Mouse (Mus musculus): ENCODE data around the gene Ctnna3. TPM values are rescaled to one million over a fixed set of nuclear protein-coding genes. Genes with fewer than 3 reads are reported as not detected.

The Ctnna3 gene
- total and polyA plus RNA-seq, 2 experiments: 0.09 TPM; not detected in 1

DNA sequence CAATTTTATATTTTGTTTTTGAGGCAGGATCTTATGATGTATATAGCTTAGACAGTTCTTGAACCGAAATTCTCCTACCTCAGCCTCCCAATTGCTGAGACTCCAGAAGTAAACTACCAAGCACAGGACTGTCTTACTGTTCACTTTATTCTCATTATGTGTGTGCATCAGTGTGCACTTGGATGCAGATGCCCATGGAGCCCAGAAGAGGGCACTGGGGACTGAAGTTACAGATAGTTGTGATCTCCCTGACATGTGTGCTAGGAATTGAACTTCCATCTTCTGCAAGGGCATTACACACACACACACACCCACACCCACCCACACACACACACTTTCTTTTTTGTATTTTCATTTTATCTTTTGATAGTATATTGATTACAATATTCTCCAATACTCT, 666.6 kb downstream of the Ctnna3 start:
- H3K27ac ChIP-seq (replicated peaks; ENCODE audit: insufficient read depth, low read depth, low read length): no peak overlapping the region
- no peaks in the 10 kb centered on the region for H3K36me3 ChIP-seq (ENCODE audit: control insufficient read depth, insufficient read depth, low read length)
- no peak for DNase-seq (ENCODE audit: extremely low read depth, low read depth, low spot score)
- no peak overlapping the region for H3K4me3 ChIP-seq (ENCODE audit: insufficient read depth, low read depth, low read length)
- H3K9ac ChIP-seq (ENCODE audit: low read depth, low read length): no peak overlapping the region
- H3K4me1 ChIP-seq (ENCODE audit: control insufficient read depth, insufficient read depth, low read length): no peaks in the 10 kb centered on the region
- no peak for TF ChIP-seq POLR2A (IDR thresholded peaks at IDR 0.05; ENCODE audit: extremely low read depth, insufficient read depth, low read length)
- TF ChIP-seq CTCF (IDR thresholded peaks at IDR 0.05; ENCODE audit: low read depth, low read length): 0 out of 2 replicates have a peak, but pooled peaks have one; percentile 15
- H3K27me3 ChIP-seq (ENCODE audit: control insufficient read depth, insufficient read depth, low read length): no peaks in the 10 kb centered on the region
- H3K79me2 ChIP-seq (ENCODE audit: control insufficient read depth, insufficient read depth, low read length): no peaks in the 10 kb centered on the region
- WGBS: 97% methylated on average over 1 of the region's 1 CpGs

DNA sequence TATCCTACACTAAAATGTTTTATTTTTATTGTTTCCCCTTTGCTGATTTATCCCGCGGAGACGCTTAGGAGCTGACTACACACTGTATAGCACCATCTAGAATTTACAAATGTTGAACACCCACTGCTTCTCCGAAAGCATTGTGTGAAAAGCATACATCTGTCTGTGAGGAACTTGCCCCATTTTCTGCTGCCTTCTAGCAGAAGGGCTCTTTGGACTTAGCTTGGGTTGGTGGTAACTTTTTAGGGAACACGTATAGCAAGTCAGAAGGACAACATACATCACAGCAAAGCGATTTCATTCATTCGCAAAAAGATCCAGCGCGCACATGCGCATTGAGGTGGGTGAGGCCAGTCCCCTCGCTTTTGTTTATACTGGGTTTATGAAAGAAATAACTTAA, 685.3 kb downstream of the Ctnna3 start:
- 92% methylated on average over 11 of the region's 11 CpGs for WGBS
- no peaks in the 10 kb centered on the region for H3K4me1 ChIP-seq (ENCODE audit: control insufficient read depth, insufficient read depth, low read length)
- H3K36me3 ChIP-seq (ENCODE audit: control insufficient read depth, insufficient read depth, low read length): no peaks in the 10 kb centered on the region
- H3K9ac ChIP-seq (ENCODE audit: low read depth, low read length): no peak overlapping the region
- no peak for DNase-seq (ENCODE audit: extremely low read depth, low read depth, low spot score)
- no peak overlapping the region for H3K4me3 ChIP-seq (ENCODE audit: insufficient read depth, low read depth, low read length)
- H3K27me3 ChIP-seq (ENCODE audit: control insufficient read depth, insufficient read depth, low read length): no peaks in the 10 kb centered on the region
- H3K79me2 ChIP-seq (ENCODE audit: control insufficient read depth, insufficient read depth, low read length): no peaks in the 10 kb centered on the region
- no peak overlapping the region for H3K27ac ChIP-seq (replicated peaks; ENCODE audit: insufficient read depth, low read depth, low read length)
- TF ChIP-seq POLR2A (IDR thresholded peaks at IDR 0.05; ENCODE audit: extremely low read depth, insufficient read depth, low read length): no peak

GRCm38 (mm10) chr10:64118833-64119232, 688.9 kb downstream of the Ctnna3 start:
- no peaks in the 10 kb centered on the region for H3K27me3 ChIP-seq (ENCODE audit: control insufficient read depth, insufficient read depth, low read length)
- TF ChIP-seq POLR2A (IDR thresholded peaks at IDR 0.05; ENCODE audit: extremely low read depth, insufficient read depth, low read length) (no peak), CTCF (IDR thresholded peaks at IDR 0.05; ENCODE audit: low read depth, low read length) (no peak)
- H3K9ac ChIP-seq (ENCODE audit: low read depth, low read length): no peak overlapping the region
- H3K36me3 ChIP-seq (ENCODE audit: control insufficient read depth, insufficient read depth, low read length): no peaks in the 10 kb centered on the region
- no peak for DNase-seq (ENCODE audit: extremely low read depth, low read depth, low spot score)
- no peaks in the 10 kb centered on the region for H3K4me1 ChIP-seq (ENCODE audit: control insufficient read depth, insufficient read depth, low read length)
- H3K27ac ChIP-seq (replicated peaks; ENCODE audit: insufficient read depth, low read depth, low read length): no peak overlapping the region
- no peaks in the 10 kb centered on the region for H3K79me2 ChIP-seq (ENCODE audit: control insufficient read depth, insufficient read depth, low read length)
- 72% methylated on average over 3 of the region's 3 CpGs for WGBS
- no peak overlapping the region for H3K4me3 ChIP-seq (ENCODE audit: insufficient read depth, low read depth, low read length)

DNA sequence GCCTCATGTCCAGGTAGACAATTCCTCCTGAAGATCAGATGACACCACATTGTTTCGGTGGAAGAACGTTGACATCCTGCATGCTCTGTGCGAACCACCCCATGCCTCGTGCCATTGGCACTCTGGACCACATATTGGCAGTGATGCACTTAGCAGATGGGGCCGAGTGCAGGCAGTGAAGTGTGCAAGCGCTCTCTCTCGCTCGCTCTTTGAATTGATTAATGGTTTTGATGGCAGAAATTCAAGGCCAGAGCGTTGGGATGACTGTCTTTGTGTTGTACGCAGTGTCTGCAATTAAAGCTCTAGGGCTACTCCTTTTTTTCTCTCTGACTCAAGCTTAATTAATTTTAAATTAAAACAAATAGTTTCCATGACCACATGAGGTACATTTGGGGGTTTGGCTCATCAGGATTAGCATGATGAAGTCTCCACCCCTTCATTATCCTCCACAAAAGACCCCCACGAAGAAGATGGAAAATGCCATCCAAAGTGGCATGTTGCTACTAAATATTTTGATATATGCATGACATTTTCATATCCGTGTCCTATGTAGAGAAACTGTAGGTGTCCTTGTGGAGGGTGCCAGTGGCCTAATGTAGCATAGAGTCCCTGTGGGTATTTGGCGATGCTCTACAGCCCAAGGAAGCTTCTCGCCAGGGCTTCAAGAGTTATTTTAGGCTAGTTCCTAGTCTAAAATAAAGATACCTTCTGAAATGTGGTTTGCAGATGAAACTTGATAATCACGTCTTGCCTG, 700.7 kb downstream of the Ctnna3 start:
- Histone ChIP-seq H3K4me1 (ENCODE audit: control insufficient read depth, insufficient read depth, low read length) (no peaks in the 10 kb centered on the region), H3K79me2 (ENCODE audit: control insufficient read depth, insufficient read depth, low read length) (no peaks in the 10 kb centered on the region), H3K36me3 (ENCODE audit: control insufficient read depth, insufficient read depth, low read length) (no peaks in the 10 kb centered on the region), H3K9ac (ENCODE audit: low read depth, low read length) (no peak overlapping the region), H3K4me3 (ENCODE audit: insufficient read depth, low read depth, low read length) (no peak overlapping the region), H3K27ac (replicated peaks; ENCODE audit: insufficient read depth, low read depth, low read length) (no peak overlapping the region), H3K27me3 (ENCODE audit: control insufficient read depth, insufficient read depth, low read length) (no peaks in the 10 kb centered on the region)
- WGBS: 87% methylated on average over 15 of the region's 15 CpGs
- no peak for DNase-seq (ENCODE audit: extremely low read depth, low read depth, low spot score)
- no peak for TF ChIP-seq POLR2A (IDR thresholded peaks at IDR 0.05; ENCODE audit: extremely low read depth, insufficient read depth, low read length)
- no peak for TF ChIP-seq CTCF (IDR thresholded peaks at IDR 0.05; ENCODE audit: low read depth, low read length)

DNA sequence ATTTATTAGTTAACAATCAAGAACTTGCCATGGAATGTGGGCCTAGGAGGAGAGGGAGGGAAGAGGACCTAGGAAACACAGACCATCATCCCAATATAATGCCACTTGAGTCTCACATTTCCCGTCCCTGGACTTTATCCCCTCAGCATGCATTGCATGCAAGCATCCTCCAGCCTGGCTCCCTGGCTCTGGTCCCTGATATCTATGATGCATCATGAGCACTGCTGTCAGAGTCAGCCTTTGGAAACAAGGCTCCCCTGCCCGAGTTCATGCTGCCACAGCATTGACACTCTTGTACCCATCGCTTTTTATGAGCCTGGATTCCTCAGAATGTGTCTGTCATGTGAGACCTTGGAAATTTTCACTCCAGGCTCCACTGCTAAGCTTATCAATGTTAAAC, 703.6 kb downstream of the Ctnna3 start:
- no peaks in the 10 kb centered on the region for H3K36me3 ChIP-seq (ENCODE audit: control insufficient read depth, insufficient read depth, low read length)
- TF ChIP-seq POLR2A (IDR thresholded peaks at IDR 0.05; ENCODE audit: extremely low read depth, insufficient read depth, low read length): no peak
- TF ChIP-seq CTCF (IDR thresholded peaks at IDR 0.05; ENCODE audit: low read depth, low read length): no peak
- H3K4me3 ChIP-seq (ENCODE audit: insufficient read depth, low read depth, low read length): no peak overlapping the region
- no peak for DNase-seq (ENCODE audit: extremely low read depth, low read depth, low spot score)
- H3K27ac ChIP-seq (replicated peaks; ENCODE audit: insufficient read depth, low read depth, low read length): no peak overlapping the region
- no peaks in the 10 kb centered on the region for H3K79me2 ChIP-seq (ENCODE audit: control insufficient read depth, insufficient read depth, low read length)
- H3K9ac ChIP-seq (ENCODE audit: low read depth, low read length): no peak overlapping the region
- WGBS: 71% methylated on average over 3 of the region's 3 CpGs
- H3K27me3 ChIP-seq (ENCODE audit: control insufficient read depth, insufficient read depth, low read length): no peaks in the 10 kb centered on the region
- no peaks in the 10 kb centered on the region for H3K4me1 ChIP-seq (ENCODE audit: control insufficient read depth, insufficient read depth, low read length)

- no peak for TF ChIP-seq CTCF (IDR thresholded peaks at IDR 0.05; ENCODE audit: low read depth, low read length)
- no peak for TF ChIP-seq POLR2A (IDR thresholded peaks at IDR 0.05; ENCODE audit: extremely low read depth, insufficient read depth, low read length)
- H3K36me3 ChIP-seq (ENCODE audit: control insufficient read depth, insufficient read depth, low read length): no peaks in the 10 kb centered on the region
- 87% methylated on average over 7 of the region's 7 CpGs for WGBS
These were observed 705.6 kb downstream of the Ctnna3 start for GRCm38 (mm10) chr10:64135481-64135880.

More at GRCm38 (mm10) chr10:64135481-64135880, 705.6 kb downstream of the Ctnna3 start:
- Histone ChIP-seq H3K4me1 (ENCODE audit: control insufficient read depth, insufficient read depth, low read length) (no peaks in the 10 kb centered on the region), H3K27ac (replicated peaks; ENCODE audit: insufficient read depth, low read depth, low read length) (no peak overlapping the region), H3K27me3 (ENCODE audit: control insufficient read depth, insufficient read depth, low read length) (no peaks in the 10 kb centered on the region), H3K9ac (ENCODE audit: low read depth, low read length) (no peak overlapping the region), H3K79me2 (ENCODE audit: control insufficient read depth, insufficient read depth, low read length) (no peaks in the 10 kb centered on the region), H3K4me3 (ENCODE audit: insufficient read depth, low read depth, low read length) (no peak overlapping the region)
- DNase-seq (ENCODE audit: extremely low read depth, low read depth, low spot score): no peak
